Mouse (Mus musculus) hindlimb bud, embryonic 11.5 days (tissue): Measurements from ENCODE around the gene Brs3.

ENCODE experiments used
- DNase-seq: peaks from one replicate; pipeline ENCODE4 v3.0.0-alpha.2; 2012; ENCODE audit warnings: low read depth, low spot score; ENCODE audit errors: extremely low spot score

The Brs3 gene

DNA sequence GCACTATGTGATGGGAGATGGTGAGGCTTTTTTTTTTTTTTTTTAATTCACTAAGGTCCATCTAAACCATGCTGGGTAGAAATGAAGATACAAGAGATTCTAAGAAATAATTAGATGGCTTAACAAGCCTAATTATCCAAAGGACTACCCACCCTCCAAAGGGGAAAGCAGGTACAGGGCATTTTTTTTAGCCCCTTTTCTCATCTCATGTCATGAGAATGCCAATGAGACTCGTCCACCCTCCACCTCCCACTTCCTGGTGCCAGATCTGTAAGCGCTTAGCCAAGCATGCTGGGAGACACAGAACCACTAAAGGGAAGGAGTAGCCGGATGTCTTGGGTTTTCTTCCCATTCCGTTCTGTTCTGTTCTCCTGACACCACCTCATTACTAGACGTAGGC is at the start of gene Brs3:
Gene Brs3, plus strand, starts transcription at position 301 of the 400 bp plus-strand sequence.
- no peak for DNase-seq

DNA sequence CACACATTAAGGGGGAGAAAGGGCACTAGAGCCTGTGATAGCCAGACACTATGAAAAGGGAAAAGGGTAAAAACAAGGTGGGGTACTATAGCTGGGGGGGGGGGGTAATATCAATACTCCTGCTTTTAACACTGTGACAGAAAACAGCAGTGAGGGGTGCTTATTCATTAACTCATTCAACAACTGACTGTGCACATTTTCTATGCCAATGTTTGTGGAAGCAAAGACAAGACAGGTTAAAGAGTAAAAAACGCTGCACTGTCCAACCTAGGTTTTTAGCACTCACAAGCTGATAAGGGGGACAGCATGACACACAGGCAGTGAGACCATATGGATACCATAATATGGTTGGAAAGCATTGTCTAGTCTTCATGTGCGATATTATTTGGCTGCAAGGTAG is 30.0 kb upstream of the Brs3 start:
- no peak for DNase-seq

DNA sequence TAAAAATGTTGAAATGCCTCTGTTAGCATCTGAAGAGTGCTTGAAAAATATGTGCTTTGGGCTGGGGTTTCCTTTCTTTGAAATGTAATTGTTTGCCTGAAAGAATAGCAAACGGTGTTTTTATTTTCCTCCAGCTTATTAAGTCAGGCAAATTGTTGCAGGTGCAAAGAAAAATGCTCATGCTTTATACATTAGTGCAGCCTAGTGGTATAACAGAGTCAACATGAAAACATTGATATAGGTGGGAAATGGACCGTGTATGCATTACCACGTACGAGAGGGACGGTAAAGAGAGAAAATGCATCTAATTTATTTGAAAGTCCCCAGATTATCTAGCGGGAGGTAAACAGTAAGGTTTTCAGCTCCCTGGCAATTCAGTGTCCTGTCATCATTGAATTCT is 995 bp downstream of the Brs3 start:
- no peak for DNase-seq

DNA sequence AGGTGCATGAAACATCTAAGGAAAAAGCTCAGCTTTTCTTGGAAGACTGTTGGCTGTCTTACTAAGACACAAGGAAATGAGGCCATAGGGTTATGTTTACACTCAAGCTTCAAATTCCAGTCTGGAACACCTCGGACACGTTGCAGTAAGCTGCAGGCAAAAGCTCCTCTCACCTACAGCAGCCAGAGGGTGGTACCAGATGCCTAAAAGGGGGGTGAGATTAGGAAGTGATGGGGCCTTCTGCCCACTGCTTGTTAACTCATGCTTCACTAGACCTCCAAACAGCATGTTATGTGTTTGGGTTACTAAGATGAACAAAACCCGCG is 9.9 kb downstream of the Brs3 start:
- peak; percentile 31 for DNase-seq

DNA sequence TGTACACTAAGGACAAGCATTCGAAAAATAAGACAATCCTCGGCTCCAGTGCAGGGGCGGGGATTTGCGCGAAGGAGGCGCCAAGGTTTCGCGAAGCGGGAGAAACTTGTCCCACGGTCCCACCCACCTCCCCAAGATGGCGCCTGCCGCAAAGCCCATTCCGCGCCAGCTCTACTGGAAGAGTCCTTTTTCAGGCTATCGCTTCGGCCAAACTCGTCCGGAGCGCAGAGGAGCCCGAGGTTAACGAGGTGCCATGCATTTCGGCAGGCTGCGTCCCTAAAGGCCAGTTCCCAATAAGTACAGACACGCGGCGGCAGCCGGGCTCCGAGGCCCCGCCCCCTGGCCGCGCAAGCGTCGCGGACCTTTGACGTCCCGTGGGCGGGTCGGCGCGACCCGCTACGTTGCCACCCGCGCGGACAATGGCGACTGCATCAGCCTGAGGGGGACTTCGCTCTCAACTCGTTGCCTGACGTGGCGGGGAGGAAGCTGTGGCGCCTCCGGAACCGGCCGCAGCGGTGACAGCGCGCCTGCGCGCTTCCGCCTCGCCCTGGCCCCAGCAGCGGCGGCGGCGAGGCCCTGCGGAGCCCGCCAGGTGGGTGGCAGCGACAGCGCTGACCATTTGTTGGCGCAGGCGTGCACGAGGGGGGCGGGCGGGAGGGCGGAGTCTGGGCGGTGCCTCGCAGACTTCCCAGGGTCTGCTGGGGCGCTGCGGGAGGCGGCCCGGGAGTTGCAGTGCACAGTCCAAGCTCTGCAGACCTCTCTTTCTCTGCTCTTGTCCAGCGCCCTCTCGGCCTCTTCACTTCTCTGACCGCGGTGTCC is 10.5 kb downstream of the Brs3 start, which contains the start of gene Htatsf1:
Gene Htatsf1, plus strand, starts transcription at position 410 of the 819 bp plus-strand sequence.
- DNase-seq, result peak; percentile 8

- no peak for DNase-seq
Observed at GRCm38 (mm10) chrX:57053993-57054385, 11.1 kb downstream of the Brs3 start.

GRCm38 (mm10) chrX:57081496-57081895 is 38.6 kb downstream of the Brs3 start:
- DNase-seq, result no peak

GRCm38 (mm10) chrX:57087806-57088205 is 44.9 kb downstream of the Brs3 start, which contains the start of gene Vgll1:
Vgll1 (plus strand) TSS chrX:57088106.
- DNase-seq, result no peak
